Mouse (Mus musculus) thymus, postnatal 36 days (tissue): ENCODE data around the gene Setx.

Experiments used
- DNase-seq, 2 experiments: peaks; one replicate each; pipeline ENCODE4 v3.0.0; 2022; ENCODE audit warnings: mixed read lengths in 2 of 2

The Setx gene

DNA sequence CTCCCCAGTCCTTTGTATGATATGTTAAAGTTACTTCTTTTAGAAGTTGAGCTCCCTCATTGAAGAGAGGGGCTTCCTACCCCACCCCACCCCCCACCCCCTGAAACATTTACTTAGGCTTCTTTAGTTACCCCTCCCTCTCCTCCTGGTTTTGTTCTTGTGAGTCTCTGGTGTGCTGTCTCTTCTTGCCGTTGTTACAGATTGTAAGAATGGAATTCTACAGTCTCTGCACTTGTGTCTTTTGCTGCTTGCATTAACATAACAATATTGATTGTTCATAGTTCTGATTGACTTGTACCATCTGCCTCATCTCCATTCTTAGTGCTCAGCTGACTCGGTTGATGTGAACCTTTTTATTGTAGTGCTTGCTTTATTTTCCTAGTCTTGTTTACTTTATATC is 28.0 kb downstream of the Setx start:
- DNase-seq, result no peak

DNA sequence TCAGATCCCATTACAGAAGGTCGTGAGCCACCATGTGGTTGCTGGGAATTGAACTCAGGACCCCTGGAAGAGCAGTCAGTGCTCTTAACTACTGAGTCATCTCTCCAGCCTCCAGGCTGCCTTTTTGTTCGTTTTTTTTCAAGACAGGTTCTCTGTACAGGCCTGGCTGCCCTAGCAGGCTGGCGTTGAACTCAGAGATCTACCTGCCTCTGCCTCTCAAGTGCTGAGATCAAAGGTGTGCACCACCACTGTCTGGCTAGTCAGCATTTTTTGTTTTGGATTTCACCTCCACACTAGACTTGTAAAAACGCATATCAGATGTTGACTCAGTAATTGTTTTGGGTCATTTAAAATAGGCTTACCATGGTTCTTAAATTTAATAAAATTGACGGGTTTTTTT is 44.1 kb downstream of the Setx start:
- DNase-seq, result no peak

DNA sequence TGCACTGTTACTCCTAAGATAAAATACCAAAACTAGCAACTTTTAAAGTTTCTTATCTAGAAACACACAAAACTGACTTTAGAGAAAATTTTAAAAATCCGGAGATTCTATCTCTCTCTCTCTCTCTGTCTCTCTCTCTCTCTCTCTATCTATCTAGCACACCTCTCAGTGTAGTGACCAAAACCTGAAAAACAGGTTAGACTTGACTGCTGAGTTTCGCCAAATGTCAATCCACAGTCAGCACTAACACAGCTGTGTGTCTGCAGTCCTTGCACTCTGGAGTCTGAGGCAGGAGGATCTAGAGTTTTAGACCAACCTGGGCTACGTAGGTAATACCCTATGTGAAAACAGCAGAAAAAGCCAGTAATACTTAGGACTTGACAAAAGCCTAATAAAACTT is 50.9 kb downstream of the Setx start:
- no peak for DNase-seq

DNA sequence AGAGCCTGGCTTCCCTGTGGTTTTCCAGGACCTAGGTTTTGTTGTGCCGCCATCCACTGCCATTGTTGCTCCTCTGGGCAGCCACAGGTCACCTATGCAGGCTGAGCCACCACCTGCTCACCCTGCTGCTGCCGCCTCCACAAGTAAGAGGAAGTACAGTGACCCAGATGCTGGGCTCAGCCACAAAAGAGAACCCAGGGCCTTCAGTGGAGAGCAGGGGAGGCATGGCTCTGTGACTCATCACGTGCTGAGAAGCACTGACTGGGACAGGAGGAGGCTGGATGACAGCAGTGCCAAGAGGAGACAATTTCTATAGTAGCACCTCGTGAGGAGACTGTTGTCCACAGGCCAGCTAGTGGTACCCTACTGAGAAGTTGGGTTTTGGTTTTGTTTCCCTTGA is 55.8 kb downstream of the Setx start:
- no peak for DNase-seq

DNA sequence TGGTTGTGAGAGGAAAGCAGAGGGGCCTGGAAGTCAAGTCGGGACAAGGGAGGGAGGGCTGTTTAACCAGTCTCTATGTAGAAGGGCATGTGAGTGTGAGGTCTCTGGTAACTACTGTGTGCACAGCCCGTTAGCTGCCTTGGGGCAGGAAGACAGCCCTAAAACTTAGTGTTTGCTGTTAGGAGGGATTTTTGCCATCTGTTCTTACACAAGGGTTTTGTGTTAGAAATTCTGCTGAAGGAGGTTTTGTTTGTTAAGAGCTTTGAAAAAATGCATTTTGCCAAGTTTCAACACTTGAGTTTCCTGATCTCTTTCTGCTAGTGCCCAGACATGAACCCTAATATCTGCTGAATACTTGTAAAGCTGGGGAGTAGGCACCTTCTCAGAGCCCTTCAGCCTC is 57.1 kb downstream of the Setx start:
- no peak for DNase-seq

DNA sequence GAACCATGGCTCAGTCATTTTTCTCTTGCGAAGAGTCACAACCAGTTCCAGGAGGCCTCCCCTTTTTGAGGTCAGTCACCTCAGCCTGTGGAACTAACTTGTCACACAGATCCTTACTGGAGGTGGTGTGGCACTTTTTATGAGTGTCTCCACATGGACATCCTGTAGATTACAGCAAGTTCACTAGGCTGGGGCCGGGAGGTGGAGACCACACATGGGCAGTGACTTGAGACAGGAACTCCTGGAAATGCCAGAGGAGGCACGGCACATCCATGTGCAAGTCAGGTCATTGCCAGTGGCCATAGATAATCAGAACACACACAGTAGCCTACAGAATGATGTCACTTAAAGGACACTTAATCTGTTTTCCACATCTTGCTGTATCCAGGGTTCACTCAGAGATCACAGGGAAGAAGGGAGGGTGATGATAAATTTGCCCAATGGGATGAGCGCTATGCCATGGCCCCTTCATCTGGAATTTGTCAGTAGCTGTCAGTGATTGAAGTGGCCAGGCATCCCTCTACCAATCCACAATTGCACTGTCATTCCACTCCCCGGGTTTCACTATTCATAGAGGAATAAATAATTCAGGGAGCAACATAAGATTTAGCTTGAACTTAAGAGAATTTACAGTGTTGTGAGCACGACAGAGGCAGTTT is 59.4 kb downstream of the Setx start:
- no peak for DNase-seq

DNA sequence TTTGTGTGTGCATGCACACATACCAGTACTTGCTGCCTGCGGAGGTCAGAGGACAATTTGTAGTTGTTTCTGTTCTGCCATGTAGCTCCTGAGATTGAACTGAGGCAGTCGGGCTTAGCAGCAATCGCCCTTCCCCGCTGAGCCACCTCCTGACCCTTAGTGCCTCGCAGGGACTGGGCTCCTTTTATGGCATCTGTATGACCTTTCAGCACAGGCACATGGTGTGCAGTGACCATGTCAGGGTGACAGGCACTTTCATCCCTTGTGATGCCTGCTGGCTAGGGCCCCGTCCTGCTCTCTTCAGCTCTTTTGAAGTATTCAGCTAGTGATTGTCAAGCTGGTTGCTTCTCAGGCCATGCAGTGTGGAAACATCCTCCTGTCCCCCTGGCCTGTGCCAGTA is 62.2 kb downstream of the Setx start:
- DNase-seq, result no peak

DNA sequence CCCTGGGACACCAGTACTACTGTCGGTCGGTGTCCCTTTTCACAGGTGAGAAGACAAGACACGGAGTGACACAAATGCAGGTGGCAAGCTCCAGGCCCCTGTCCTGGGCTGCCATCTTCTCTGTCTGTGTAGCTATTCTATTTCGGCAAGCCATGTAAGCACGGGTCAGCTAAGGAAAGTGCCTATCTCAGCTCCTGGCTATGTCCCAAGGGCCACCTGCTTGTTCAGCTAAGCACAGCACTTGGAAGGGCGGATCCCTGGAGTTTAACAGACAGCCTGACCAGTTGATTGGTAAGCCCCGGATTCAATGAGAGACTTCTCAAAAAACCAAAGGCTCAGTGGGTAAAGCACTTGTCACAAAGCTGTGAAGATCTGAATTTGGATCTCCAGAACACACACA is 66.4 kb downstream of the Setx start:
- no peak for DNase-seq

DNA sequence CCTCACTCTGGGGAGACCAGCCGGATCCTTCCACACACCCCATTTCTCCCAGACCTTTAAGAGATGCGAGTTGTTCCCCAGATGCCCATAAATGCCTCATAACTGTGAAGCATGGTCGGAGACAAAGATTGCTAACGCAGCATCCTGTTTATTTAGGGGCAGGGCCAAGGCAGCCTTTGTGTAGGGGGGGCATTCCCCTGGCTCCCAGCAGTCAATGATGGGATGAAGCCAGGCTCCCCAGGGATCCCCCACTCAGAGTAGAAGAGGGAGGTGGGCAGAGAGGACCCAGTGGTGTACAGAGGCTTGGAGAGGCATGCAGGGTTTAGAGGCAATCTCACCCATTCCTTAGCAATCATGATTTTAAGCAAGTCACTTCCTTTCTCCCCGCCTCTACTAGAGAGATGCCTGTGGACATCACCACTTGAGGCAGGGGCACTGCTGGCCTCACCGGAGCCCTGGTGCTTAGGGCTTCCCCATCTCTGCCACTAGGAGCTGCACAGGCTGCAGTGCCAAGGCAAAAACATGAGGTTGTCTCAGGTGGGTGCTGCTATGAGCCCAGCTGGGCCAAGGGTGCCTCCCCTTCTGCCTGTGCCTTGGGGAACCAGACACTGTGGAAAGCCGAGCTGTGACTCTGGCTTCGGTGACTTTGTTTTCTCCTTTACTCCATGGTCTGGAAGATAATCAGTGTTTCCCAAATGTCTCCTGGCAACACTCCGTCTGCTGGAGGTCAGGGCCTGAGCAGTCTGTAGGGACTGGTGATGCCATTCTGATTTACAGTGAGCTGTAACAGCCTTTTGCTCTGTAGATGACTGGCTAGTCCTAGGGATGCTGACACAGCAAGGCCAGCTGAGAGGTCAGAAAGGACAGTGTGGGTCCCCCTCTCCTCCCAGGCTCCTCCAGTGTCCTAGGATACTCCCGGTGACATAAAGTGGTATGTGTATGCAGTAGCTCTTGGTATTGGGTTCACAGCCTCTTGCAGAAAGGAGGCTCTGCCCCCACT is 67.5 kb downstream of the Setx start:
- no peak for DNase-seq

DNA sequence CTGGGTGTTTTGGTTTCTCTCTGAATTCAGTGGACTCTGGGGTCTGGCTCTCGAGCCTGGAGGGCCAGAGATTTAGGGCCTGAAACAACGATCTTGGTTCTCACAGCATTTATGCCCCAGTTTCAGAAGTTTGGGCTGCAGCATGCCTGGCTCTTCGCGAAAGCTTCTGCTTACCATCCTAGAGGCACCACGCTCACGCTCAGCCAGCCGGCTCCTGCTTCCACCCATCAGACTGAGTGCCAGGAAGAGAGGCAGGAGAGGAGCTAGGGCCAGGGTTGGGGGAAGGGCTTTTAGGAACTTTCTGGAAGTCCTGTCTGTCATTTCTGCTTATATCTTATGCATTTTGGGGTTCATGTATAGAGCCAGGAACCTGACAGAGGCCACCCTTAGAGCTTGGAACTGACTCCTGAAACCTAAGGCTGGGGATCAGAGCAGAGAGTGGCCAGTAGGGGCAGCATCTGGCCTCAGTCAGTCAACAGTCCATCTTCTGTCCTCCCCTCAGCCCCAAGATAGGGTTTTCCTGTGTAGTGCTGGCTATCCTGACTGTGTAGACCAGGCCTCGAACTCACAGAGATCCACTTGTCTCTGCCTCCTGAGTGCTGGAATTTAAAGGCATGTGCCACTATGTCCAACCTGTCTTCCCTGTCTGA is 68.8 kb downstream of the Setx start:
- DNase-seq, result no peak

DNA sequence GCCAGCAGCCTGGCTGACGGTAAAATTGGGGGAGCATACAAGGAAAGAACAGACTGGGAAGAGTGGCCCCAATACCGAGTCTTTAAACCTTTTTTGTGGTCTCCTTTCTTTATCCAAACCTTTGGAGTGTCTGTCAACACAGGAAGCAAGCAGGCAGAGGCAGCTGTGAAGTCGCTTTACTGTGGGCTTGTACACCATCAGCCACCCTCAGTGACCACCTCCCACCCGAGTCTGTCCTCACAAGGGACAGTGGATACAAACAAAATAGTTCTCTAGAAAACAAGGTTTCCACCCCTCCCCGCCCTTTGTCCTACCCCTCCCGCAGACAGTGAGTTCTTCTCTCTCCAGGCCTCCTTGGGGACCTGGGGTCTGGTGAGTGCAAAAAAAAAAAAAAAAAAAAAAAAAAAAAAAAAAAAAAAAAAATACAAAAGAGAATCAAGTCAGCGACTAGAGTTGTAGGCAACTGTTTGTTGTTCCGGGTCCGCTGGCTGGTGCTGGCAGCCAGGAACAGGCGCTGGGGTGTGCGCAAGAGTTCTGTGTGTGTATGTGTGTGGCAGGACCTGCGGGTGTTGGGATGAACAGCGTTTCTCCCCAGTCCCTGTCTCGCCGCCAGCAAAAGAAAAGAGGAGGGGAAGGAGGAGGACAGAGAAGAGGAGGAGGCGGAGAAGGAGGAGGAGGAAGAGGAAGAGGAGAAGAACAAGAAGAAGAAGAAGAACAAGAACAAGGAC is 70.0 kb downstream of the Setx start:
- DNase-seq, result no peak

DNA sequence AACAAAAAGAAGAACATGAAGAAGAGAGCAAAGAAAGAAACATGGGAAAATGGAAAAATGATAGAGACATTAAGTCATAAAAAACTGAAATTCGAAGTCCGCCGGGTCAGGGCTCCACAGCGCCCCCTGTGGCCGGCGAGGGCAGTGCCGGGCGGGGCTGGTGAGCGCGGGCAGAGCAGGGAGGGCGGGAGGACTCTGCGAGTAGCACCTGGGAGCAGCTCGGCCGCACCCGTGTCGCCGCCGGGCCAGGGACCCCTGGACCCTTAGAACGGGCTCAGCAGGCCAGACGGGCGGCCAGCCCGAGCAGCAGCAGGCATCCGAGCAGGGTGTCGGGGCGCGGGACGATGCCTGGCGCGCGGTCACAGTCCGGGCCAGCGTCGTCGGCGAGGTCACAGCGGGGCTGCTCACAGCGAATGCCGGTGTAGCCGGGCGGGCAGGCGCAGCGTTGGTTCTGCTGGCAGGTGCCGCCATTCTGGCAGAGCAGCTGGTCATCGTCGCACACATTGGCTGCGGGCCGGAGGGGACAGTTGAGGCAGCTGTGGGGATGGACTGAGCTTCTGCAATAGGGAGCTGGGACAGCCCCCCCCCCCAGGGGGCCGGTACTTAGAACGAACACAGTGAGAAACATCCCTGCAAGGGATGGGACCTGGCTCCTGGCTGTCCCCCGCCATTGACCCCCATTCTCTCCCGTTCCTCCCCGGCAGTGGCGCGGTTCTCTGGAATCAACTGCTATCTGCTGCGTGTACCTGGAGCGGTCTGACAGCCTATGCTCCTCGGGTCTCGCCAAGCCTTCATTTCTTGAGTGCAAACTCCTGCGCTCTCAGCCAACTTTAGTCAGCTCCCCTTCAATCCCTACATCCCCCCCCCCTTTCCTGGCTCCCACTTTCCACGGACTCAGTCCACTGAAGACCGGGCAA is 70.8 kb downstream of the Setx start:
- peak; percentile 80 to 83 for DNase-seq

DNA sequence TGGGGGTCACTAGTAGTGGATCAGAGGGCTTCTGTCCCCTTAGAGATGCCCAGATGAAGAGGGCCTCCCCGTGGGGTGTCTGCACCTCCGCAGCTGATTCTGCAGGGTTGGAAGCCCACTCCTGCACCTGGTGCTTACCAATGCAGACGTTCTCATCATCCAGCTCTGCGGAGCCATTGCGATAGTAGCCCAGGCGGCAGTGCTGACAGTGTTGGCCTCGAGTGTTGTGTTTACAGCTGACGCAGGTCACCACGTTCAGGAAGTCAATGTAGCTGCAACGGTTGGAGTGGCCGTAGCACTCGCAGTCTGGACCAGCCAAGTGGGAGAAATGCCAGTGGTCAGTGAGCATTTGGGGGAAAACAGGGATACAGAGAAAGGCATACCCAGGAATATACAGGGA is 72.9 kb downstream of the Setx start:
- no peak for DNase-seq

DNA sequence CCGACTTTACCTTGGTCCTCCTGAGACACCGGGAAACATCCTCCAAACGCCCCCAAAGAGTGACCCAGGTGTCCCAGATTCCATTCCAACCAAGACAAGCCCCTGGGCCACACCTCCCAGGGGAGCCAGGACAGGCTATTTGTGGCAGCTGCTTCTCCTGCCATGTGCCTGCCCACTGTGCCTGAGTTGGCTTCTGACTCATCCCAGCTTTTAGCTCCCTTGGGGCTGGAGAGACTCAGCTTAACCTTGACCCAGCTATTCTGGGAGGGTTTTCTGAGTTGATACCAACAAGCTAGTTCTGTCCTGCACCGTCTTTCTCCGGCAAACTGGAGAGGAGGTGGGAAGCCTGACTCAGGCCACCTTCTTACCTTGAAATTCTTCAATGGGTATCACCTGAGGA is 74.5 kb downstream of the Setx start:
- DNase-seq, result no peak

DNA sequence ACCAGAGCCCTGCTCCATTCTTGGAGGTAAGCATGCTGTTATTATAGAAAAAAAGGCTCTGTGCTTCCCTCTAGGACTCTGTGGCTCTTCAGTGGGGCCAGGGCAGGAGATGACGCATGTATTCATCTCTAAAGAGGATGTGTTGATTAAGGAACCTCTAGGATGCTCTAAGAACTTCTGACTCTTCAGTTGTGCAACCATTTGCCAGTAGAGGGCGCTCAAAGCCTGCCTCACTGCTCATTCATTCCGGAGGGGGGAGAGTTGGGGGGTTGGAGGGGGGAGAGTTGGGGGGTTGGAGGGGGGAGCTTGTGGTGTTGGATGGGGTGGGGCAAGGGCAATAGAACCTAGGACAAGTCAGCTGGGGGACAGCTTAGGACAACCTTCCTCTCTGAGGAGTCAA is 75.9 kb downstream of the Setx start:
- peak in 1 of 2 experiments; percentile 21 for DNase-seq

DNA sequence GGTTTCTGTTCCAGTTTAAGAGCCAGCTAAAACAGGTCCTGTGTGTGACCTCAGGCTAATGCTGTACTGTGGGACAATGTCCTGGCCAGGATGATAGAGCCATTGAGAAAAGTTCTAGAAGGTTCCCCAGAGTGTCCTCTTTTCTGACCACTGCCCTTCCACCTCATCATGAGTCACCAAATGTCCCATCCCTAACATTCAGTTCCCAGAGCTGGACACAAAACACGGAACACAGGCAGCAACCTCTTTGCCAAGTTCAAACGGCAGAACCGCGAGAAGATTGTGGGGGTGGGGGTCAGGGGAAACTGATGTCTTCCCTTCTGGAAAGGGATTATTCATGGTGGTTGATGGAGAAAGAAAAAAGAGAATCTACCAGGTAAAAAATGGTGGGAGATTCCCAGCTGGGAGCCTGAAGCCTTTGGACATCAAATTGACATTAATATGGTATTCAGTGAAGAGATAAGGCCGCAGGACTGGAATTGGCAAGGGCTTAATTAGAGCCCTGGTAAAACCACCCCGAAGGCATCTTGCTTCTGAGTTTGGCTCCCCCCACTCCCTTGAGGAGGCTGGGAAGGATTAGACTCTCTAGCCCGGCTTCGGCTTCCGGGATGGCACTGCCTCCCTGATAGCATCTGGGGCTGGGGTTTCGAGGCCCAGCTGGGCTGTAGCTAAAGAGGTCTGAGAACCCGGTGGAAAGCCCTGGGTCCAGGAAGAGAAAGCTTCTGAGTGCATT is 77.4 kb downstream of the Setx start:
- no peak for DNase-seq

DNA sequence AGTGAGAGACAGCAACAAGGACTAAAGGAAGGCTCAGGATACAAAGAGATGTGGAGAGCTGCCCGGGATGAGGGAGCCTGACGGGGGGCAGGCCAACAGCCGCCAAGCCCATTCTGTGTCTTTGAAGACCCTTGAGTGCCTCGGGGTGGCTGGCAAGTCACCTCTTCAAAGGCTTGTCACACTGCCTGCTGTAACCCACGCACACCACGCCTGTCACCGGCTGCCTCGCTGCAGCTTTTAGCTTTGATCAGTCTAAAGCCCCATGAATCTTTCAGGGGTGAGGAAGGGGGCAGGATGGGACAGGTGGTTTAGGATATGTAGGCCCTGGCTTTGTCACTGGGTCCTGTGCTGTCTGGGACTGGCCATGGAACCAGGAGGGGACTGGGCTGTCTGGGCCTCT is 82.2 kb downstream of the Setx start:
- DNase-seq, result no peak

DNA sequence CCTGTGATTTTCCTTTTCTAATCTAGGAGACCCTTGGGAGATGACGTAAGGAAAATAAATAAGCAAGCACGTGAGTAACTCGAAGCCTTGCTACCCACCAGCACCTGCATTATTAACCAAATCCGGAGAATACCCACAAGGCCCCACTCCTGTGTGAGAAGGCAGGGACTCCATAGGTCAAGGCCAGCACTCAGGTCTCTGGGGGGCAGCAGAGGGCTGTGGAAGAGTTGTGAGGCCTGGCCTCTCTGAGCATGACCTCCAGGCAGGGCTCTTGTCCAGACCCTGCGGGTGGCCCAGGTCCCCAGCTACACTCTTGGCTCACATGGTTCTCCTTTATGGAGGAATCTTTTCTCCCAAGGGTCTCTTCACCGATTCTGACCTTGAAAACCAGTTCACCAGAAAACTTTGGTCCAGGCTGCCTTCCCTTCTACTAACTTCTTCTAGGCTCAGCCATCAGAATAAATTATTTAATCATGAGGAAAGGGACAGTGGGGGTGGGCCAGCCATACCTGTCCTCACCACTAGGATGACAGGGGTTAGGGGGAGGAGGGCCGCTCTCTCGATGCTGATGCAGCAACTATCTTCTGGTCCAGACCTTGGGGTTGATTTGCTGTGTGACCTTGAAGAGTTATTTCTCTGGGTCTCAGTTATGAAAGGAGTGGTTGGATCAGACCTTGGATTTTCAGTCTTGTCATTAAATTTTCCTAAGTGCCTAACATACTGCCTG is 92.5 kb downstream of the Setx start:
- DNase-seq, result peak in 1 of 2 experiments; percentile 9

DNA sequence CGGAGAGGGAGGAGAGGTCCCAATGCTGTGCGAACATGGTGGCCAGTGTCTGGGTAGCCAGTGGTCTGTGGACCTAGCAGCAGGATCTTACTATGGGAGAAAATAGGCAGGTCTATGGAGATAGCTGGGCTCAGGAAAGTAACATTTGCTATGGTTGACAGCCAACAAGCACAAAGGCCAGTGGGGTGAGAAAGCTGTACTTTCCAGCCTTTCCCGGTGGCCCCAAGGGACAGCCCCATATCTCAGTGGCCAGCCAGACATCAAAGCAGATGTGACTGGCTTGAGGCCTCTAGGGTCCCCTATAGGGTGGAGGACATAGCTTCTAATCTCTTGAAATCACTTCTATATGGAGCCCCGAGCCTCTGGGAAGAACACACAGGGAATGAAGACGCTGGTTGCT is 93.1 kb downstream of the Setx start:
- DNase-seq, result no peak

DNA sequence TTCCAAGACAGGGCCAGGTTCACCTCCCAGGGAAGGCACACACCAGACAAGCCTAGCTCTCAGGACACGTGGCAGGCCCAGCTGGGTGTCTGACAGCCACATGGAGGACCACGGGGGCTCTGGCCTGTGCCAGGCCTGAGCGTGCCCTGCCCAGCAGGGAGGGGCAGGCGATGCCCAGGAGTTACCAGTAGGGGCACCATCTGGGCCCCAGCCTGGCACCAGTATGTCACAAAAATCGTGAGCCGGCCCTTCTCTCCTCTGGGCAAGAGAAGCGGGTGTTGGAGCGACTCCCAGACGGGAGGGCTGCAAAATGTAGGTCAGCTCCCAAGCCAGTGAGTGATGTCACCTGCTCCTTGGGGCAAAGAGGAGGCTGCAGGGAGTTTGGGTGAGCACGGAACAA is 93.9 kb downstream of the Setx start:
- DNase-seq, result no peak

DNA sequence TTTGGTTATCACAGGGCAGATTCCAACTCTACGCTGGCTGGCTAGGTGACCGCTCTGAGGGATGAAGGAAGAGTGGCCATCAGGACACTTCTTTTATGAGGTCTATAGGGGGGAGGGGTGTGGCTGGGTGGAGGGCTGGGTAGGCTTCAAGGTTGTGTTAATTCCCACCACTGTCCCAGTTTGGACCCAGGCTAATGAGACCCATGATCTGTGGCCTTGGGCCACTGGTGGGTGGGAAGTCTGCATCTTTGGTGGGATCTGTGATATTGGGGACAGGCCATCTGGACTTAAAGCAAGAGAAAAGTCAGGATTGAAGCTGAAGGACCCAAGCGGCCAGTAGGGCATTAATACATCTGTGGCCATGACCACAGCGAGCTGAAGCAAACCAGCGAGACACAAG is 94.8 kb downstream of the Setx start:
- DNase-seq, result no peak
